Mouse (Mus musculus) myocyte (in vitro differentiated cells): ENCODE measurements at regions not wholly inside any gene's neighbourhood (a gene's known extent, or its start where the extent isn't known, plus 50 kb on each side); places are given as distances from the start of the nearest gene placed in this dataset.

ENCODE experiments used
- H3K27me3 ChIP-seq: one replicate; pipeline ENCODE4 v1.6.1; 2011; ENCODE audit not compliant: control insufficient read depth, insufficient read depth, insufficient read length
- H3K36me3 ChIP-seq: one replicate; pipeline ENCODE4 v1.6.1; 2011; ENCODE audit not compliant: control insufficient read depth, insufficient read depth
- H3K4me2 ChIP-seq: one replicate; pipeline ENCODE4 v1.6.1; 2011; ENCODE audit warnings: low read depth, control low read depth
- H3K4me3 ChIP-seq: one replicate; pipeline ENCODE4 v1.5.1; 2011; ENCODE audit warnings: mild to moderate bottlenecking, control low read depth, moderate library complexity
- H3K79me2 ChIP-seq: one replicate; pipeline ENCODE4 v1.6.1; 2011; ENCODE audit not compliant: control insufficient read depth, insufficient read depth
- H3ac ChIP-seq: one replicate; pipeline ENCODE4 v1.6.1; 2011; ENCODE audit not compliant: control insufficient read depth, insufficient read length
- CEBPB ChIP-seq: IDR thresholded peaks from 2 replicates; pipeline ENCODE4 v1.6.1; 2011; ENCODE audit warnings: mild to moderate bottlenecking, moderate library complexity; ENCODE audit not compliant: poor library complexity, insufficient read depth, severe bottlenecking
- E2F4 ChIP-seq: IDR thresholded peaks from one replicate; pipeline ENCODE4 v1.6.1; 2011; ENCODE audit warnings: mild to moderate bottlenecking, control low read depth, moderate library complexity; ENCODE audit not compliant: insufficient read depth
- MAX ChIP-seq: IDR thresholded peaks from one replicate; pipeline ENCODE4 v1.6.1; 2011; ENCODE audit warnings: low read depth, mild to moderate bottlenecking, control low read depth
- MYOD1 ChIP-seq, 3 experiments: IDR thresholded peaks; one replicate each; pipeline ENCODE4 v1.6.1; 2011; ENCODE audit warnings: control low read depth in 2 of 3, low read depth in 2 of 3, mild to moderate bottlenecking in 2 of 3, moderate library complexity in 1 of 3; ENCODE audit not compliant: insufficient read length in 2 of 3, control insufficient read depth in 1 of 3
- MYOG ChIP-seq, 3 experiments: IDR thresholded peaks; one replicate each; pipeline ENCODE4 v1.6.1; 2011; ENCODE audit warnings: control low read depth in 2 of 3, low read depth in 2 of 3, mild to moderate bottlenecking in 2 of 3; ENCODE audit not compliant: insufficient read length in 2 of 3, control insufficient read depth in 1 of 3, insufficient read depth in 1 of 3
- POLR2A ChIP-seq: IDR thresholded peaks from one replicate; pipeline ENCODE4 v1.6.1; 2011; ENCODE audit warnings: low read depth, mild to moderate bottlenecking, control low read depth, moderate library complexity; ENCODE audit not compliant: insufficient read length
- POLR2AphosphoS2 ChIP-seq: IDR thresholded peaks from one replicate; pipeline ENCODE4 v1.6.1; 2011; ENCODE audit warnings: low read depth, control low read depth; ENCODE audit not compliant: insufficient read length
- REST ChIP-seq: IDR thresholded peaks from one replicate; pipeline ENCODE4 v1.6.1; 2011; ENCODE audit warnings: mild to moderate bottlenecking, control low read depth, moderate library complexity; ENCODE audit not compliant: insufficient read depth, insufficient read length
- SRF ChIP-seq: IDR thresholded peaks from one replicate; pipeline ENCODE4 v1.6.1; 2011; ENCODE audit warnings: low read depth; ENCODE audit not compliant: control insufficient read depth, insufficient read length
- TCF12 ChIP-seq: IDR thresholded peaks from one replicate; pipeline ENCODE4 v1.6.1; 2011; ENCODE audit warnings: mild to moderate bottlenecking, control low read depth; ENCODE audit not compliant: poor library complexity, insufficient read depth, severe bottlenecking
- TCF3 ChIP-seq: IDR thresholded peaks from one replicate; pipeline ENCODE4 v1.6.1; 2011; ENCODE audit warnings: low read depth, control low read depth; ENCODE audit not compliant: insufficient read length
- USF1 ChIP-seq: IDR thresholded peaks from one replicate; pipeline ENCODE4 v1.6.1; 2011; ENCODE audit warnings: low read depth, mild to moderate bottlenecking, control low read depth, moderate library complexity

DNA sequence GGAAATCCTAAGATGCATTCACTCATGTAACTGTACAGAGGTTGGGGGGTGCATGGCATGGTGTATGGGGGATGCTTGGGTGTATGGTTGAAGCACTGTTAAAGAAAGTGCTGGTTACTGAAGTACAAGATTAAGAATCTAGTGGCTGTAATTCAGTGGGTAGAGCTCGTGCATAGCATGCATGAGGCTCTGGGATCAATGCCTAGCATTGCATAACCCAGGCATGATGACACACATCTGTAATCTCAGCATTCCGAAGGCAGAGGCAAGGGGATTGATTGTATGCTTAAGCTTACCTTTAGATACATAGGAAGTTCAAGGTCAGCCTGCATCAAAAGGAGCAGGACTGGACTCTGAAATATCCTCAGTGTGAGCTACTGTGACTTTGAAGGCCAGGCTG lies 67.7 kb upstream of the Zfp280d start:
- no peak overlapping the region for H3K4me3 ChIP-seq
- no peaks in the 10 kb centered on the region for H3K27me3 ChIP-seq
- H3K36me3 ChIP-seq, result no peaks in the 10 kb centered on the region
- H3ac ChIP-seq, result no peak overlapping the region
- no peak overlapping the region for H3K4me2 ChIP-seq
- TF ChIP-seq E2F4 (no peak), CEBPB (peak; percentile 85)
- no peaks in the 10 kb centered on the region for H3K79me2 ChIP-seq

DNA sequence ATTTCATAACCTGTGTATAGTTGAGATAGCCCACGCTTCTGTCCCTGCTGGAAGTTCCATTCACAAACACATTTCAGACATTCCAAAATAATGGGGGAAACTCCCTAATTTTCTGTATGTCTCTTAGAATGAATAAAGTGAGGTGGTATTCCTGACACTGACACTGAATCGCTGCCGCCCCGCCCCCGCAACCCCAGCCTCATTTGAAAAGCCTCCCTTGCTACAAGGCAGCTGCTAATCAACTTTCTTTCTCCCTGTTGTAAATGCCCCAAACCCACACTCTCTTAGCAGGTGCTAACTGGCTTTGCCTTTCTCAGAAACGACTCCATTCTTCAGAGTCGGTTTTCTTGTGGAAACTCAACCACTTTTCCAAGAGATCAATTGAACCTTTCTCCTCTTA lies 66.4 kb upstream of the Zfp280d start:
- H3K4me2 ChIP-seq, result peak overlapping the region; percentile 12
- no peaks in the 10 kb centered on the region for H3K36me3 ChIP-seq
- TF ChIP-seq USF1 (no peak), MYOD1 (IDR thresholded peaks at IDR 0.05; ENCODE audit: control insufficient read depth in 1 of 3, insufficient read length in 2 of 3, low read depth in 2 of 3) (peak in 2 of 3 experiments; percentile 29 to 62), MYOG (IDR thresholded peaks at IDR 0.05; ENCODE audit: control insufficient read depth in 1 of 3, insufficient read depth in 1 of 3, insufficient read length in 2 of 3, low read depth in 2 of 3) (peak in 1 of 3 experiments; percentile 7), POLR2A (no peak), E2F4 (no peak), CEBPB (no peak), REST (no peak), TCF12 (no peak), POLR2AphosphoS2 (no peak), MAX (no peak), SRF (no peak), TCF3 (no peak)
- H3K79me2 ChIP-seq, result no peaks in the 10 kb centered on the region
- no peak overlapping the region for H3ac ChIP-seq
- H3K4me3 ChIP-seq, result no peak overlapping the region
- H3K27me3 ChIP-seq, result no peaks in the 10 kb centered on the region

DNA sequence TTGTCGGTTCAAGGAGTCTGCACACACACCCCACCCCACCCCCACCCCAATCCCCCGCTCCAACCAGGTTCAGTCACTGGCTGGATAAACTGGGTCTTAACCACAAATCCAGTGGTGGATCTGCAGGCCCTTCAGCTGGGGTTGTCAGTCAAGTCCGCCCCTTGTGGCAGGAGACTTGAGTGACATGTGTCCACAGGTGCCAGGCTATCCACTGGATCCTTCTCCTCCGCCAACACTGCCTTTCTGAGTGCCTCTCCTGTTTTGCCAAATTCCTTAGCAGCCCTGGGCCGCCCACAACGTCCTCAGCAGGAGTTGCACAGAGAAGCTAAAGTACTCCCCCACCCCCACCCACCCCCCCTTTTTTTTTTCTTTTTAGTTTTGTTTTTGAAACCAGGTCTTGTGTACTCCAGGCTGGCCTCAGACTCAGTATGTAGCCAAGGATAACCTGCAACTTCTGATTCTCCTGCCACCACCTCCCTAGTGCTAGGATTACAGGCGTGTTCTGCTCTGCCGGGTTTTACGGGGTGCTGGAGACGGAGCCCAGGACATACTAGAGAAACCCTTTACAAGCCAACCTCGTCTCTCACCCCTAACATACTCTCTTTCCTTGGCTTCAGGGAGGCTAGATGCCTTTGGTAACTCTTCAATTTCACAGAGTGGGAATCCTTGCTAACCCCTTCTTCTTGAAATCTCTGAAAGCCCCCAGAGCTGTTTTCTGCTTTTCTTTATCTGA lies 57.2 kb upstream of the Zfp280d start:
- Histone ChIP-seq H3K4me3 (peak overlapping the region; percentile 22), H3ac (no peak overlapping the region), H3K27me3 (no peaks in the 10 kb centered on the region), H3K79me2 (no peaks in the 10 kb centered on the region), H3K4me2 (peak overlapping the region; percentile 79), H3K36me3 (no peaks in the 10 kb centered on the region)
- TF ChIP-seq MYOD1 (IDR thresholded peaks at IDR 0.05; ENCODE audit: control insufficient read depth in 1 of 3, insufficient read length in 2 of 3, low read depth in 2 of 3), result peak; percentile 100
- TF ChIP-seq POLR2AphosphoS2, result no peak
- TF ChIP-seq TCF3, result peak; percentile 95
- TF ChIP-seq MAX, result no peak
- peak; percentile 83 for TF ChIP-seq TCF12
- no peak for TF ChIP-seq USF1
- TF ChIP-seq POLR2A, result no peak
- peak in 2 of 3 experiments; percentile 39 to 85 for TF ChIP-seq MYOG (IDR thresholded peaks at IDR 0.05; ENCODE audit: control insufficient read depth in 1 of 3, insufficient read depth in 1 of 3, insufficient read length in 2 of 3, low read depth in 2 of 3)

DNA sequence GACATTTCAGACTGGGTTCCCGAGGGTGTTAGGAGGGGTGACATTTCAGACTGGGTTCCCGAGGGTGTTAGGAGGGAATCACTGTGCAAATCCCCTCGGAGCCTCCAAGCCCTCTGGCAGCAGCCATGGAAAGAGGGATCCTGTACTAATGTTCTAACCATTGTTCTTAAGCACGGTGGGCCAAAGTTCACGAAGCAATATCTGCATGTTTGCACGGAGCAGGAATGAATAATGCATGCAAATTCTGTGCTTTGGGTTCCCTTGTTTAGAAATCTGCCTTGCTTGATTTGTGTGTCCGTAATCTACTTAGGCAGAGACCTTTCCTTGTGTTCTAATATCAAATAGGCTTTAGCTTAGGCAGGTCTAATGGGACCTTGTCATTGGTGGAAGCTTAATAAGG lies 55.9 kb upstream of the Zfp280d start:
- no peak for TF ChIP-seq REST
- TF ChIP-seq E2F4, result no peak
- TF ChIP-seq POLR2A, result no peak
- TF ChIP-seq TCF12, result no peak
- TF ChIP-seq TCF3, result no peak
- Histone ChIP-seq H3K27me3 (no peaks in the 10 kb centered on the region), H3ac (no peak overlapping the region), H3K4me3 (peak overlapping the region; percentile 22), H3K4me2 (peak overlapping the region; percentile 79), H3K79me2 (no peaks in the 10 kb centered on the region), H3K36me3 (no peaks in the 10 kb centered on the region)

DNA sequence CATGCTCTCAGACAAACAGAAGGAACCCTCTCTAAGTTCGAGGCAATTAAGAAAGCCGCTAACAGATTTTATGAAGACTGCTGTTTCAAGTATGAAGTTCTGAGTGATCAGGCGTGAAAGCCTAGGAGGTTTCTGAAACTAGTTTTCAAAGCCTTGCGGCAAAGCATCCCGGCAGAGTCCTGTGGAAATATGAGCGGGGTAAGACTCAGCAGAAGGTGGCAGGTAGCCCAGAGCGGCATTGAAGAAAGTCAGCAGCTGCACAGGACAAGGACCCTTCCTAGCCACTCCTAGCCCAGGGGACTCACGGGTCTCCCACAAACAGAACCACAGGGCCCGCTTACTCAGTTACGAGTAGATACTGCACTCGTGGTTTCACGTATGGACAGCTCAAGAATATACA lies 54.8 kb upstream of the Zfp280d start:
- Histone ChIP-seq H3ac (no peak overlapping the region), H3K4me2 (peak overlapping the region; percentile 79), H3K36me3 (no peaks in the 10 kb centered on the region), H3K79me2 (no peaks in the 10 kb centered on the region), H3K4me3 (peak overlapping the region; percentile 5), H3K27me3 (no peaks in the 10 kb centered on the region)
- TF ChIP-seq POLR2A, result no peak
- TF ChIP-seq TCF12, result no peak
- TF ChIP-seq E2F4, result no peak
- TF ChIP-seq TCF3, result no peak
- TF ChIP-seq MYOG (IDR thresholded peaks at IDR 0.05; ENCODE audit: control insufficient read depth in 1 of 3, insufficient read depth in 1 of 3, insufficient read length in 2 of 3, low read depth in 2 of 3), result peak in 1 of 3 experiments; percentile 32
- no peak for TF ChIP-seq SRF
- TF ChIP-seq CEBPB, result no peak
- TF ChIP-seq MYOD1 (IDR thresholded peaks at IDR 0.05; ENCODE audit: control insufficient read depth in 1 of 3, insufficient read length in 2 of 3, low read depth in 2 of 3), result peak in 2 of 3 experiments; percentile 85 to 94
